In genomic region chr9:20682389-20682722, GRCm38 (mm10) we compare ENCODE assay signal across 14 mouse cellular contexts. TPM values are rescaled to one million over a fixed set of nuclear protein-coding genes. Genes with fewer than 3 reads are reported as not detected.
DNase-seq lines count a peak whose midpoint lies in the region; ATAC-seq lines count a peak whose summit lies in the region.
"Had no signal": no experiment of that assay in that cellular context is flagged by ENCODE, and none has a peak within 500 bp of the region (broad histone marks: within the 10 kb centered on the region; RNA-seq: fewer than 3 reads in every experiment).

No protein-coding gene starts in this region.

- peak; percentile 34 for DNase-seq in left cerebral cortex, postnatal 4 days
- no peak for DNase-seq in left cerebral cortex, adult 11 months (ENCODE audit: low spot score)
- DNase-seq in embryonic facial prominence, embryonic 14.5 days (ENCODE audit: low spot score), result no peak
- DNase-seq in forebrain, embryonic 14.5 days (ENCODE audit: low spot score), result peak; percentile 65
- no peak for DNase-seq in adrenal gland, postnatal 10 days
- DNase-seq: adrenal gland, postnatal 14 days; cerebellum, adult 9-11 months; kidney, adult 9 months; lung, embryonic 14.5 days had no signal

- H3K9me3 ChIP-seq in embryonic facial prominence, embryonic 14.5 days (ENCODE audit: control insufficient read depth, low read length), result no peaks in the 10 kb centered on the region
- H3K9me3 ChIP-seq in forebrain, embryonic 14.5 days (replicated peaks; ENCODE audit: control insufficient read depth, low read length), result no peaks in the 10 kb centered on the region
- H3K9me3 ChIP-seq in neural tube, embryonic 14.5 days (ENCODE audit: control insufficient read depth, low read length), result no peaks in the 10 kb centered on the region
- H3K9me3 ChIP-seq in kidney, embryonic 15.5 days (replicated peaks), result no peaks in the 10 kb centered on the region
- H3K9me3 ChIP-seq: heart, embryonic 15.5 days had no signal

- intact Hi-C loops in left cerebral cortex, postnatal 4 days (cut with DNase I), result no loop called here

- H3K4me2 ChIP-seq in embryonic facial prominence, embryonic 14.5 days (ENCODE audit: low read depth, low read length), result no peak overlapping the region
- no peak overlapping the region for H3K4me2 ChIP-seq in forebrain, embryonic 14.5 days (ENCODE audit: low read length)
- H3K4me2 ChIP-seq in neural tube, embryonic 14.5 days (ENCODE audit: low read depth, low read length), result no peak overlapping the region
- no peak overlapping the region for H3K4me2 ChIP-seq in kidney, embryonic 15.5 days
- H3K4me2 ChIP-seq: heart, embryonic 15.5 days; lung, embryonic 14.5 days had no signal

- peak; percentile 67 for ATAC-seq in embryonic facial prominence, embryonic 14.5 days (ENCODE audit: low read depth)
- peak; percentile 38 for ATAC-seq in forebrain, embryonic 14.5 days
- no peak for ATAC-seq in neural tube, embryonic 14.5 days (ENCODE audit: low read depth)
- ATAC-seq in kidney, embryonic 15.5 days (replicated peaks; ENCODE audit: low FRiP score), result no peak
- ATAC-seq: CD4-positive, CD25-positive, alpha-beta regulatory T cell, adult 4 months had no signal

- H3K36me3 ChIP-seq in embryonic facial prominence, embryonic 14.5 days (ENCODE audit: control insufficient read depth, insufficient read depth, low read length), result no peaks in the 10 kb centered on the region
- H3K36me3 ChIP-seq in forebrain, embryonic 14.5 days (ENCODE audit: control insufficient read depth, insufficient read depth, low read length), result no peaks in the 10 kb centered on the region
- H3K36me3 ChIP-seq in neural tube, embryonic 14.5 days (ENCODE audit: control insufficient read depth, insufficient read depth, low read length), result no peaks in the 10 kb centered on the region
- H3K36me3 ChIP-seq in kidney, embryonic 15.5 days, result no peaks in the 10 kb centered on the region
- H3K36me3 ChIP-seq: heart, embryonic 15.5 days had no signal

- no peak overlapping the region for H3K9ac ChIP-seq in embryonic facial prominence, embryonic 14.5 days (ENCODE audit: low read depth, low read length)
- no peak overlapping the region for H3K9ac ChIP-seq in forebrain, embryonic 14.5 days (ENCODE audit: low read length)
- no peak overlapping the region for H3K9ac ChIP-seq in neural tube, embryonic 14.5 days (replicated peaks; ENCODE audit: low read depth, low read length)
- no peak overlapping the region for H3K9ac ChIP-seq in kidney, embryonic 15.5 days
- H3K9ac ChIP-seq: heart, embryonic 15.5 days; lung, embryonic 14.5 days had no signal

- H3K27me3 ChIP-seq in embryonic facial prominence, embryonic 14.5 days (replicated peaks; ENCODE audit: control insufficient read depth, insufficient read depth, low read length), result no peaks in the 10 kb centered on the region
- no peaks in the 10 kb centered on the region for H3K27me3 ChIP-seq in forebrain, embryonic 14.5 days (replicated peaks; ENCODE audit: control insufficient read depth, insufficient read depth, low read length)
- no peaks in the 10 kb centered on the region for H3K27me3 ChIP-seq in neural tube, embryonic 14.5 days (ENCODE audit: control insufficient read depth, insufficient read depth, low read length)
- no peaks in the 10 kb centered on the region for H3K27me3 ChIP-seq in kidney, embryonic 15.5 days
- H3K27me3 ChIP-seq: heart, embryonic 15.5 days had no signal

- H3K4me1 ChIP-seq in embryonic facial prominence, embryonic 14.5 days (ENCODE audit: control insufficient read depth, insufficient read depth, low read length), result no peaks in the 10 kb centered on the region
- peaks cover 9% of the 10 kb centered on the region for H3K4me1 ChIP-seq in forebrain, embryonic 14.5 days (ENCODE audit: control insufficient read depth, insufficient read depth, low read length)
- no peaks in the 10 kb centered on the region; the same call in 1 of the 2 replicates for H3K4me1 ChIP-seq in neural tube, embryonic 14.5 days (ENCODE audit: control insufficient read depth, insufficient read depth, low read length)
- H3K4me1 ChIP-seq in kidney, embryonic 15.5 days, result no peaks in the 10 kb centered on the region
- H3K4me1 ChIP-seq: heart, embryonic 15.5 days had no signal

- no peak overlapping the region for H3K4me3 ChIP-seq in embryonic facial prominence, embryonic 14.5 days (ENCODE audit: low read depth, low read length)
- no peak overlapping the region for H3K4me3 ChIP-seq in forebrain, embryonic 14.5 days (ENCODE audit: low read depth, low read length)
- H3K4me3 ChIP-seq in neural tube, embryonic 14.5 days (ENCODE audit: low read depth, low read length), result no peak overlapping the region
- no peak overlapping the region for H3K4me3 ChIP-seq in kidney, embryonic 15.5 days (replicated peaks)
- H3K4me3 ChIP-seq: erythroblast, embryonic 14.5 days; heart, embryonic 15.5 days had no signal

- H3K27ac ChIP-seq in embryonic facial prominence, embryonic 14.5 days (replicated peaks; ENCODE audit: low read depth, low read length), result no peak overlapping the region
- 0 out of 2 replicates have a peak overlapping the region, but pooled peaks have one; percentile 23 for H3K27ac ChIP-seq in forebrain, embryonic 14.5 days (ENCODE audit: low read depth, low read length)
- H3K27ac ChIP-seq in neural tube, embryonic 14.5 days (ENCODE audit: low read depth, low read length), result peak overlapping the region; percentile 44; the same call in 1 of the 2 replicates
- H3K27ac ChIP-seq in kidney, embryonic 15.5 days, result no peak overlapping the region
- H3K27ac ChIP-seq: heart, embryonic 15.5 days had no signal

- 39% methylated on average over 2 of the region's 2 CpGs for WGBS in embryonic facial prominence, embryonic 14.5 days
- WGBS in forebrain, embryonic 14.5 days, result 13% methylated on average over 2 of the region's 2 CpGs
- WGBS in neural tube, embryonic 14.5 days, result 55% methylated on average over 2 of the region's 2 CpGs
- WGBS in kidney, embryonic 15.5 days, result 68% methylated on average over 2 of the region's 2 CpGs

RNA-seq across cellular contexts. Expression of gene Pin1, which starts 30.5 kb away (rescaled TPM):
- 10 to 100 TPM; 27.0 to 28.4 TPM for total RNA-seq in left cerebral cortex, postnatal 4 days (2021)
- 46.3 and 48.1 TPM in 2 replicates for polyA plus RNA-seq in embryonic facial prominence, embryonic 14.5 days (2014; fragmentation: Nextera tagmentation; extraction: Ambion mirVana)
- 69.2 and 73.3 TPM in 2 replicates for polyA plus RNA-seq in forebrain, embryonic 14.5 days (2014; fragmentation: Nextera tagmentation; extraction: Ambion mirVana)
- polyA plus RNA-seq in neural tube, embryonic 14.5 days (2014; fragmentation: Nextera tagmentation; extraction: Ambion mirVana), result 61.1 and 68.8 TPM in 2 replicates
- 10 to 100 TPM; 19.5 to 20.7 TPM for total RNA-seq in adrenal gland, postnatal 10 days (2021)
- 55.3 and 55.4 TPM in 2 replicates for polyA plus RNA-seq in kidney, embryonic 15.5 days (2015; fragmentation: Nextera tagmentation; extraction: Ambion mirVana)

RNA-seq across cellular contexts. Expression of gene Fbxl12, which starts 37.8 kb away (rescaled TPM):
- total RNA-seq in left cerebral cortex, postnatal 4 days (2021), result 10 to 100 TPM; 21.9 to 25.4 TPM
- 11.5 and 14.3 TPM in 2 replicates for polyA plus RNA-seq in embryonic facial prominence, embryonic 14.5 days (2014; fragmentation: Nextera tagmentation; extraction: Ambion mirVana)
- 10.3 and 12.5 TPM in 2 replicates for polyA plus RNA-seq in forebrain, embryonic 14.5 days (2014; fragmentation: Nextera tagmentation; extraction: Ambion mirVana)
- polyA plus RNA-seq in neural tube, embryonic 14.5 days (2014; fragmentation: Nextera tagmentation; extraction: Ambion mirVana), result 9.6 and 10.6 TPM in 2 replicates
- 10 to 100 TPM; 16.8 to 24.5 TPM for total RNA-seq in adrenal gland, postnatal 10 days (2021)
- 21.1 and 22.2 TPM in 2 replicates for polyA plus RNA-seq in kidney, embryonic 15.5 days (2015; fragmentation: Nextera tagmentation; extraction: Ambion mirVana)

RNA-seq across cellular contexts. Expression of gene Ubl5, which starts 39.7 kb away (rescaled TPM):
- total RNA-seq in left cerebral cortex, postnatal 4 days (2021), result 100 to 1,000 TPM; 298 to 308 TPM
- polyA plus RNA-seq in embryonic facial prominence, embryonic 14.5 days (2014; fragmentation: Nextera tagmentation; extraction: Ambion mirVana), result 332 and 354 TPM in 2 replicates
- polyA plus RNA-seq in forebrain, embryonic 14.5 days (2014; fragmentation: Nextera tagmentation; extraction: Ambion mirVana), result 468 and 550 TPM in 2 replicates
- 464 and 488 TPM in 2 replicates for polyA plus RNA-seq in neural tube, embryonic 14.5 days (2014; fragmentation: Nextera tagmentation; extraction: Ambion mirVana)
- total RNA-seq in adrenal gland, postnatal 10 days (2021), result 100 to 1,000 TPM; 295 to 301 TPM
- 385 and 422 TPM in 2 replicates for polyA plus RNA-seq in kidney, embryonic 15.5 days (2015; fragmentation: Nextera tagmentation; extraction: Ambion mirVana)

Comparison
In these comparisons a context has a peak if more than half of its experiments do, and no peak if none do; other contexts are left out.
1. DNase-seq: peak in left cerebral cortex, postnatal 4 days (single experiment) and forebrain, embryonic 14.5 days (single experiment); none in left cerebral cortex, adult 11 months (single experiment), embryonic facial prominence, embryonic 14.5 days (single experiment) and adrenal gland, postnatal 10 days (single experiment).
2. ATAC-seq: peak in embryonic facial prominence, embryonic 14.5 days (single experiment) and forebrain, embryonic 14.5 days (single experiment); none in neural tube, embryonic 14.5 days (single experiment) and kidney, embryonic 15.5 days (single experiment).
3. H3K27ac ChIP-seq: peak in forebrain, embryonic 14.5 days (single experiment) and neural tube, embryonic 14.5 days (single experiment); none in embryonic facial prominence, embryonic 14.5 days (single experiment) and kidney, embryonic 15.5 days (single experiment).